Mouse (Mus musculus): ENCODE results near the gene Spata18. TPM values are rescaled to one million over a fixed set of nuclear protein-coding genes. Genes with fewer than 3 reads are reported as not detected.

Gene Spata18
- total and polyA plus RNA-seq, 3 experiments = not detected

GRCm38 (mm10) chr5:73701063-73701890, 50.1 kb downstream of the Spata18 start:
- H3K4me1 ChIP-seq (ENCODE audit: control insufficient read depth in 1 of 2, insufficient read depth in 2 of 2, low read length in 2 of 2) = 0 out of 4 replicates have a peak, but pooled peaks cover 0 to 3% of the 10 kb centered on the region in 2 experiments
- no peak for DNase-seq (ENCODE audit: low read depth, low spot score)
- TF ChIP-seq MAX (IDR thresholded peaks at IDR 0.05; ENCODE audit: low read length) (no peak), ETS1 (IDR thresholded peaks at IDR 0.05; ENCODE audit: low read depth, low read length) (no peak), HCFC1 (IDR thresholded peaks at IDR 0.05; ENCODE audit: low read depth, low read length) (no peak), BHLHE40 (IDR thresholded peaks at IDR 0.05; ENCODE audit: borderline replicate concordance, low read depth, low read length) (no peak), CHD2 (IDR thresholded peaks at IDR 0.05; ENCODE audit: low read length) (no peak), USF1 (IDR thresholded peaks at IDR 0.05; ENCODE audit: low read depth, low read length) (no peak), TAL1 (IDR thresholded peaks at IDR 0.05; ENCODE audit: low read length) (no peak), NELFE (IDR thresholded peaks at IDR 0.05; ENCODE audit: low read depth, low read length) (no peak), TCF12 (IDR thresholded peaks at IDR 0.05; ENCODE audit: low read depth, low read length) (no peak), USF2 (IDR thresholded peaks at IDR 0.05; ENCODE audit: borderline replicate concordance in 1 of 2, insufficient read depth in 1 of 2, low read depth in 1 of 2, low read length in 2 of 2) (no peak), ZKSCAN1 (IDR thresholded peaks at IDR 0.05; ENCODE audit: low read depth, low read length) (no peak), UBTF (IDR thresholded peaks at IDR 0.05; ENCODE audit: borderline replicate concordance, insufficient read depth, low read depth, low read length) (no peak), ZNF384 (IDR thresholded peaks at IDR 0.05; ENCODE audit: low read depth, low read length) (no peak), RAD21 (IDR thresholded peaks at IDR 0.05; ENCODE audit: low read depth, low read length) (no peak), RCOR1 (IDR thresholded peaks at IDR 0.05; ENCODE audit: low read depth, low read length) (no peak), GABPA (IDR thresholded peaks at IDR 0.05; ENCODE audit: low read depth, low read length) (no peak), CTCF (IDR thresholded peaks at IDR 0.05 in 2 of 3, conservative IDR thresholded peaks at IDR 0.05 in 1 of 3; ENCODE audit: control insufficient read depth in 1 of 3, insufficient read depth in 1 of 3, low read depth in 2 of 3, low read length in 3 of 3, poor library complexity in 1 of 3, severe bottlenecking in 1 of 3) (no peak), MYB (IDR thresholded peaks at IDR 0.05; ENCODE audit: low read depth, low read length) (no peak), MAZ (IDR thresholded peaks at IDR 0.05; ENCODE audit: low read depth, low read length) (no peak), POLR2A (IDR thresholded peaks at IDR 0.05; ENCODE audit: control insufficient read depth in 1 of 2, insufficient read depth in 1 of 2, low read depth in 1 of 2, low read length in 2 of 2, poor library complexity in 1 of 2) (no peak)

More at GRCm38 (mm10) chr5:73701063-73701890, 50.1 kb downstream of the Spata18 start:
- Histone ChIP-seq H3K9me3 (replicated peaks; ENCODE audit: insufficient read depth, low read length) (no peaks in the 10 kb centered on the region), H3K4me3 (ENCODE audit: control insufficient read depth in 1 of 2, insufficient read depth in 1 of 2, low read depth in 2 of 2, low read length in 2 of 2) (no peak overlapping the region), H3K27ac (ENCODE audit: control insufficient read depth, low read depth, low read length) (no peak overlapping the region), H3K27me3 (ENCODE audit: control insufficient read depth in 1 of 2, insufficient read depth in 2 of 2, low read length in 2 of 2) (no peaks in the 10 kb centered on the region; a peak in 2 of 4 replicates), H3K36me3 (ENCODE audit: control insufficient read depth in 1 of 2, insufficient read depth in 2 of 2, low read length in 2 of 2) (no peaks in the 10 kb centered on the region), H3K9ac (ENCODE audit: control insufficient read depth, low read depth, low read length, poor library complexity, severe bottlenecking) (no peak overlapping the region), H3K79me2 (ENCODE audit: control insufficient read depth, insufficient read depth, low read length, poor library complexity) (no peaks in the 10 kb centered on the region)

All from MEL (cell line).